Mouse (Mus musculus): ENCODE measurements around the gene Spata3. TPM values are rescaled to one million over a fixed set of nuclear protein-coding genes. Genes with fewer than 3 reads are reported as not detected.
"Not testable (repeated sequence)": the region's sequence is repeated elsewhere in the genome, so short reads cannot be mapped to it uniquely, and the experiment has no call there.

Gene Spata3
- total and polyA plus RNA-seq, 3 experiments, result 0.80 TPM; not detected in 2

- Histone ChIP-seq H3K4me3 (no peak overlapping the region), H3K36me3 (ENCODE audit: control insufficient read depth, insufficient read depth, low read length) (no peaks in the 10 kb centered on the region), H3K79me2 (replicated peaks; ENCODE audit: control insufficient read depth, insufficient read depth, low read length) (no peaks in the 10 kb centered on the region), H3K27ac (no peak overlapping the region), H3K4me1 (ENCODE audit: control insufficient read depth, insufficient read depth, low read length) (no peaks in the 10 kb centered on the region), H3K9ac (ENCODE audit: low read depth, low read length) (no peak overlapping the region), H3K27me3 (ENCODE audit: control insufficient read depth, insufficient read depth, low read length) (no peaks in the 10 kb centered on the region)
- WGBS, result 84% methylated on average over 3 of the region's 3 CpGs
- TF ChIP-seq EP300 (IDR thresholded peaks at IDR 0.05; ENCODE audit: insufficient read depth, low read depth, low read length), result no peak
- TF ChIP-seq CTCF (IDR thresholded peaks at IDR 0.05), result no peak
- TF ChIP-seq POLR2A (IDR thresholded peaks at IDR 0.05; ENCODE audit: insufficient read depth, low read depth, low read length), result no peak
- intact Hi-C loops (cut with DNase I), result no loop called here
- no peak for DNase-seq
Observed at GRCm38 (mm10) chr1:85977709-85978108, 38.9 kb upstream of the Spata3 start.

GRCm38 (mm10) chr1:85981738-85982357 lies 34.8 kb upstream of the Spata3 start:
- 25% methylated on average over 7 of the region's 7 CpGs for WGBS
- DNase-seq, result peak in 1 of 2 experiments; percentile 19
- no peaks in the 10 kb centered on the region for H3K4me1 ChIP-seq (ENCODE audit: control insufficient read depth, insufficient read depth, low read length)
- no peak overlapping the region for H3K4me3 ChIP-seq
- intact Hi-C loops (cut with DNase I), result no loop called here
- no peak overlapping the region for H3K9ac ChIP-seq (ENCODE audit: low read depth, low read length)
- no peaks in the 10 kb centered on the region for H3K27me3 ChIP-seq (ENCODE audit: control insufficient read depth, insufficient read depth, low read length)
- H3K27ac ChIP-seq, result no peak overlapping the region
- H3K79me2 ChIP-seq (replicated peaks; ENCODE audit: control insufficient read depth, insufficient read depth, low read length), result no peaks in the 10 kb centered on the region
- no peaks in the 10 kb centered on the region for H3K36me3 ChIP-seq (ENCODE audit: control insufficient read depth, insufficient read depth, low read length)
- TF ChIP-seq EP300 (IDR thresholded peaks at IDR 0.05; ENCODE audit: insufficient read depth, low read depth, low read length), result no peak

DNA sequence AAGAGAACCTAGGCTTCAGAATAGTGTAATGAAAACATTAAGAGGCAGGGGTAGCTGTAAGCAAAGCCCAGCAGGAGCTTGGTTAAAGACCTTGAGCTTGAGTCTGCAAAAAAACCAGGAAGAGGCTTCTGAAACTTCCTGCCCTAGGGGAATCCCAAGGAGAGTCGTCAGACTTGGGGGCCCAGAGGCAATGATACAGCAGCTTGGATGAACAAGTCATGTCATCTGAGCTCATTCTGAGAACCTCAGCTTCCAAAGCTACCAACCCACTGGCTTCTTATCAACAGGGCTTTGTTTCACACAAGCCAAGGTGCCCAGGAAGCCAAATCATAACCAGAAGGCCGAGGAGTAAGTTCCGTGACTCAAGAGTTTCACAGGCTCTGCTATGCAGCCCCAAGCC lies 30.8 kb upstream of the Spata3 start:
- intact Hi-C loops (cut with DNase I), result no loop called here
- no peak overlapping the region for H3K4me3 ChIP-seq
- no peak for DNase-seq
- no peak overlapping the region for H3K9ac ChIP-seq (ENCODE audit: low read depth, low read length)
- no peak overlapping the region for H3K27ac ChIP-seq
- 73% methylated on average over 3 of the region's 3 CpGs for WGBS
- H3K36me3 ChIP-seq (ENCODE audit: control insufficient read depth, insufficient read depth, low read length), result no peaks in the 10 kb centered on the region
- H3K79me2 ChIP-seq (replicated peaks; ENCODE audit: control insufficient read depth, insufficient read depth, low read length), result no peaks in the 10 kb centered on the region
- TF ChIP-seq EP300 (IDR thresholded peaks at IDR 0.05; ENCODE audit: insufficient read depth, low read depth, low read length) (no peak), POLR2A (IDR thresholded peaks at IDR 0.05; ENCODE audit: insufficient read depth, low read depth, low read length) (no peak), CTCF (IDR thresholded peaks at IDR 0.05) (no peak)
- no peaks in the 10 kb centered on the region for H3K4me1 ChIP-seq (ENCODE audit: control insufficient read depth, insufficient read depth, low read length)
- no peaks in the 10 kb centered on the region for H3K27me3 ChIP-seq (ENCODE audit: control insufficient read depth, insufficient read depth, low read length)

DNA sequence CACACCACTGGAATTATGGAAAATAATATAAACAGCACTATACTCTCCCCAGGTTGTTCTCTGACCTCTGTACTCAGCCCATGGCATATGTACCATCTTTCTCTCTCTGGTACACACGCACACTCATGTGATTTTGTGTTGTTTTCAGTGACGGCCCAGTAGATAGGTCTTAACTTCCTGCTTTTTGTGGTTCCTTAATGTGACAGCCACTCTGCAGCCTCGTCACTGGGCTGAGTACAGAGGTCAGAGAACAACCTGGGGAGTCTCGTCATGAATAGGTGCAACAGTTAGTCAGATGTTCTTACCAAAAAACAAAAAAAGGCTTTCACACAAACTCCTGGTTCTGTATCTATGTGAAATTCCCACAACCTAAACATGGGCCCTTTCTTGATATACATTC lies 28.3 kb upstream of the Spata3 start:
- WGBS, result 79% methylated on average over 4 of the region's 4 CpGs
- Histone ChIP-seq H3K4me1 (ENCODE audit: control insufficient read depth, insufficient read depth, low read length) (no peaks in the 10 kb centered on the region), H3K79me2 (replicated peaks; ENCODE audit: control insufficient read depth, insufficient read depth, low read length) (no peaks in the 10 kb centered on the region), H3K9ac (ENCODE audit: low read depth, low read length) (no peak overlapping the region), H3K27me3 (ENCODE audit: control insufficient read depth, insufficient read depth, low read length) (no peaks in the 10 kb centered on the region), H3K27ac (no peak overlapping the region), H3K4me3 (no peak overlapping the region), H3K36me3 (ENCODE audit: control insufficient read depth, insufficient read depth, low read length) (no peaks in the 10 kb centered on the region)
- DNase-seq, result no peak
- TF ChIP-seq POLR2A (IDR thresholded peaks at IDR 0.05; ENCODE audit: insufficient read depth, low read depth, low read length), result no peak
- intact Hi-C loops (cut with DNase I), result no loop called here

DNA sequence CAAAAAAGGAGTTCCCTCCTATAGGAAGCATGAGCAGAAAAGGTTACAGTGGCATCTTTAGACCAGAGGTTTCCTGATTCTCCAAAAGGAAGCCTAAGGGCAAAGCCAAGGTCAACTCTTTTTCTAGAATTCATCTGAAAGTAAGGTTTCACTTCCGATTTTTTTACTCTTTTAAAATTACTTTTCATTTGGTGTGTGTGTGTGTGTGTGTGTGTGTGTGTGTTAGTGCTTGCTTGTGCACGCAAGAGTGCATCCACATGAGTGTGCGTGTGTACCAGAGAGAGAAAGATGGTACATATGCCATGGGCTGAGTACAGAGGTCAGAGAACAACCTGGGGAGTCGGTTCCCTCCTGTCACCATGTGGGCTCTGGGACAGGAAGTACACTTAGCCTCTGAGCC lies 27.7 kb upstream of the Spata3 start:
- DNase-seq; H3K79me2 ChIP-seq (replicated peaks; ENCODE audit: control insufficient read depth, insufficient read depth, low read length); H3K9ac ChIP-seq (ENCODE audit: low read depth, low read length); H3K27ac ChIP-seq; intact Hi-C loops (cut with DNase I); H3K27me3 ChIP-seq (ENCODE audit: control insufficient read depth, insufficient read depth, low read length); H3K36me3 ChIP-seq (ENCODE audit: control insufficient read depth, insufficient read depth, low read length); H3K4me1 ChIP-seq (ENCODE audit: control insufficient read depth, insufficient read depth, low read length); H3K4me3 ChIP-seq: not testable (repeated sequence)
- WGBS, result 76% methylated on average over 4 of the region's 4 CpGs

GRCm38 (mm10) chr1:85992175-85992574 lies 24.4 kb upstream of the Spata3 start:
- Histone ChIP-seq H3K27me3 (ENCODE audit: control insufficient read depth, insufficient read depth, low read length) (no peaks in the 10 kb centered on the region), H3K79me2 (replicated peaks; ENCODE audit: control insufficient read depth, insufficient read depth, low read length) (no peaks in the 10 kb centered on the region), H3K4me3 (no peak overlapping the region), H3K36me3 (ENCODE audit: control insufficient read depth, insufficient read depth, low read length) (no peaks in the 10 kb centered on the region), H3K9ac (ENCODE audit: low read depth, low read length) (no peak overlapping the region), H3K27ac (no peak overlapping the region), H3K4me1 (ENCODE audit: control insufficient read depth, insufficient read depth, low read length) (no peaks in the 10 kb centered on the region)
- WGBS, result 57% methylated on average over 9 of the region's 9 CpGs
- no peak for DNase-seq
- TF ChIP-seq EP300 (IDR thresholded peaks at IDR 0.05; ENCODE audit: insufficient read depth, low read depth, low read length) (no peak), CTCF (IDR thresholded peaks at IDR 0.05) (no peak)
- intact Hi-C loops (cut with DNase I), result no loop called here

DNA sequence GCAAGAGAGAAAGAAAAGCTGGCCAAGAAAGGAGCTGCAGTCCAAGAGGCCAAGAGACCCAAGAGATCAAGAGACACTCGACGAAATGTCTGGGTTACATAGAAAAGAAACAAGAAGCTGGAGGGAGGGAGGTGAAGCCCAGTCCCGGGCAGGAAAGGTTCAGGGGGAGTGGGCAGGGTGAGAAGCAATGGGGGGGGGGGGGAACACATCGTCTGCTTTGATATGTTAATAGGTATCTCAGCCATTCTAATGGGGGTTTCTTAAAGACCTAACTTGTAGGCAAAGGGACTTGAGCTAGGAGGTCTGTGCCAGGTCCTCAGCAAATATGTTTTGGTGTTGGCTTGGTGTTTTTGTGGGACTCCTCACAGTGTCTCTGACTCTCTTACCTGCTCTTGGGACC lies 23.1 kb upstream of the Spata3 start:
- Histone ChIP-seq H3K36me3 (ENCODE audit: control insufficient read depth, insufficient read depth, low read length) (no peaks in the 10 kb centered on the region), H3K27me3 (ENCODE audit: control insufficient read depth, insufficient read depth, low read length) (no peaks in the 10 kb centered on the region), H3K4me3 (no peak overlapping the region), H3K9ac (ENCODE audit: low read depth, low read length) (no peak overlapping the region), H3K4me1 (ENCODE audit: control insufficient read depth, insufficient read depth, low read length) (no peaks in the 10 kb centered on the region), H3K79me2 (replicated peaks; ENCODE audit: control insufficient read depth, insufficient read depth, low read length) (no peaks in the 10 kb centered on the region), H3K27ac (no peak overlapping the region)
- WGBS, result 72% methylated on average over 4 of the region's 4 CpGs
- no peak for DNase-seq
- no peak for TF ChIP-seq CTCF (IDR thresholded peaks at IDR 0.05)
- no peak for TF ChIP-seq EP300 (IDR thresholded peaks at IDR 0.05; ENCODE audit: insufficient read depth, low read depth, low read length)
- TF ChIP-seq POLR2A (IDR thresholded peaks at IDR 0.05; ENCODE audit: insufficient read depth, low read depth, low read length), result no peak
- intact Hi-C loops (cut with DNase I), result no loop called here

Data from heart, adult 2 months (tissue).